Mouse (Mus musculus) cerebellum, postnatal 14 days (tissue): ENCODE data around the gene Cd19.

ENCODE experiments used
- DNase-seq, 2 experiments: peaks; one replicate each; pipeline ENCODE4 v3.0.0; 2021; ENCODE audit warnings: mixed read lengths in 2 of 2

Cd19 gene

GRCm38 (mm10) chr7:126377278-126378158 lies 37.2 kb downstream of the Cd19 start, which contains the start of gene Spns1:
Gene Spns1, minus strand, starts transcription at chr7:126377450.
- DNase-seq = peak; percentile 96 to 98

DNA sequence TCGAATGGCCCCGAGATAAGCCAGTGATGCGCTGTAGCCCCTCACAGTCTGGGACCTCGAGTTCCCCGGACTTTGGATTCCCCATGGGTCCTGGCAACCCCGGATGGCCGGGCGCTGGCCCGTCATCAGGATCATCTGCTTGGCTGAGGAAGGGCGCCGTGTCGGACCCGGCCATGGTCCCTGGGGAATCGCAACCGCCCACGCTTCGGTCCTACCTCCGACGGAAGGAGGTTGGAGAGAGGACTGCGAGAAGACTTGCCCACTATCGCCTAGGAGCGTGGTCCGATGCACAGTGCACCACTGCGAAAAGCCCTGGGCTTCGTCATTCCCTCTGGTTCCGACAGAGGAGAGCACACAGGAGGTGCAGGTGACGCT lies 37.8 kb downstream of the Cd19 start:
- peak in 1 of 2 experiments; percentile 61 for DNase-seq

DNA sequence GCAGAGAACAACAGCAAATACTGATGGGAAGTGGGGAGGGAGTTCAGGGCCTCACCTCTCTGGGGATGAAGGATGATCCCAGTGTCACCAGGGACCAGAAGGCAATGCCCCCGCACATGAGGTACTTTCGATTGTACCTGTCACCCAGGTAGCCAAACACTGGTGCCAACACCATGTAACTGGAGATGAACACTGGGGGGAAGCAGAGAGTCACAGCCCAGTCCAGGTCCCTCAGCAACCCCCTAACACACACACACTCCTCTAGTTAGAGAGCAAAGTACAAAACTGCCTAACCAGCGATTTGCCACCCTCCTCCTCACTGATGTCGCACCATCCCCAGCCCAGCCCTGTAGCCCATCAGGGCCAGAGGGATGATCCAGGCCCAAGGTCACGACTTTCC lies 39.7 kb downstream of the Cd19 start:
- no peak for DNase-seq

GRCm38 (mm10) chr7:126374526-126374925 lies 40.2 kb downstream of the Cd19 start:
- no peak for DNase-seq

- DNase-seq = no peak
Measured at GRCm38 (mm10) chr7:126373007-126373406, 41.7 kb downstream of the Cd19 start.

- no peak for DNase-seq
Measured at GRCm38 (mm10) chr7:126369393-126369792, 45.3 kb downstream of the Cd19 start, which contains the start of gene Lat. Gene Lat, minus strand, starts transcription at chr7:126369570.

DNA sequence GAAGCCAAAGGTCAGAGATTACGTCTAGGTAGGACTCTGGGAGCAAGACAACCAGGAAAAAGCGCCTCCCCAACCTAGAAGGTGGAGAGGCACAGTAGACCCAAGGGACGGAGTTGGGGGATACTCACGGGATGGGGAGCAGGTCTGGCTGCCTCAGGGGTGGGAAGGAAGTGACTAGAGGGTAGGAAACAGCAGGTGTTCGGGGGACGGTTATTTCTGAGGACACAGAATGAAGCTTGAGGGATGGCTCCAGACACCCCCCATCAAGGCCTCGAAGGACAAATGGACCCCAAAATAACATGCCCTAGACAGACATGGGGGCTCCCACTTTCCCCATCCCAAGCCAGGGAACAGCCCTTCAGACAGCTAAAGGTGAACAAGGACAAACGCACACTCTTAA lies 46.3 kb downstream of the Cd19 start:
- DNase-seq = no peak

GRCm38 (mm10) chr7:126367636-126368035 lies 47.1 kb downstream of the Cd19 start:
- DNase-seq = no peak

DNA sequence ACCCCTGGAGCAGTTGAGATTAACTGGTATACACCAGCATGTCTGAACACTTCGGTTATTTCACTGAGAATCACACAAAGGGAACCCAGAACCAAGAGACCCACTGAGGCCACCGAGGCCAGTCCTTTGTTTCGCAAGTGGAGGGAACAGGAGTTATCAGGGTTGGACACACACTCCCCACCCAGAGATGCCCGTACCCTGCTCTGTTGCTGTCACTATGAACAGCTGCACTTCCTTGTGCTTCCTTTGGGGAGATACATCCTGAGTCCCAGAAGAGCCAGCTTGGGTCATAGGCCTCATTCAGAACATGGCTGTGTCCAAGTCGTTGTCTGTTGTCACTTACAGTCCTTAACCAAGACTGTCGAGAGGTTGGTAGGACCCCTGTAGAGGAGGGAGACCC lies 51.7 kb downstream of the Cd19 start:
- no peak for DNase-seq

DNA sequence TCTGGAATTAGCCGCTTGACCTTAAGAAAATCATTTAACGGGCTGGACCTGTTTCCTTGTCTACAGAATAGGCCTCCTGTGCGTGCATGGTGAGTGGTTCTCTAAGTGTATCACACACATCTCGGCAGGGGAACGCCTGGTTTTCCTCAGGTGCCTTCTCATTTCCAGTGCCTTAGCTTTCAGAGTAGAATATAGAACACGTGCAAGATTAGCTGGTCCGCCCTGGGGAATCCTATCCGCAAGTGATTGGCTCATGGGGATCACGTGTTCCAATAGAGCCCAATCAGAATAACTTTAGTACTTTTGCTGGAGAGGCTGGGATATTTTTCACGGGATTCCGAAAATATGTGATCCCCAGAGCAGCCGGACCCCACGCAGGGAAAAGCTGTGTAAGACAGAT lies 55.6 kb downstream of the Cd19 start:
- no peak for DNase-seq
